Mouse (Mus musculus) testis, adult 2 months (tissue): ENCODE measurements around the gene Asic2. TPM values are rescaled to one million over a fixed set of nuclear protein-coding genes. Genes with fewer than 3 reads are reported as not detected.

Experiments used
- H3K27ac ChIP-seq: fragments of 200-500 bp; 2 replicates; pipeline ENCODE4 v1.5.1; 2012; ENCODE audit warnings: low read depth, low read length; ENCODE audit not compliant: control insufficient read depth, insufficient read depth
- H3K27me3 ChIP-seq: fragments of 200-500 bp; 2 replicates; pipeline ENCODE4 v1.6.1; 2012; ENCODE audit warnings: mild to moderate bottlenecking, low read length, moderate library complexity; ENCODE audit not compliant: control insufficient read depth, insufficient read depth
- H3K36me3 ChIP-seq: fragments of 200-500 bp; 2 replicates; pipeline ENCODE4 v1.6.1; 2012; ENCODE audit warnings: mild to moderate bottlenecking, low read length; ENCODE audit not compliant: control insufficient read depth, insufficient read depth
- H3K4me1 ChIP-seq: fragments of 200-500 bp; 2 replicates; pipeline ENCODE4 v1.6.1; 2012; ENCODE audit warnings: low read length; ENCODE audit not compliant: control insufficient read depth, insufficient read depth
- H3K4me3 ChIP-seq: fragments of 200-500 bp; 2 replicates; pipeline ENCODE4 v1.5.1; 2012; ENCODE audit warnings: low read depth, mild to moderate bottlenecking, low read length, moderate library complexity, mixed read lengths; ENCODE audit not compliant: control insufficient read depth
- CTCF ChIP-seq: fragments of 200-500 bp; IDR thresholded peaks from 2 replicates; pipeline ENCODE4 v1.5.1; 2012; ENCODE audit warnings: low read depth, mild to moderate bottlenecking, inconsistent platforms, low read length, moderate library complexity; ENCODE audit not compliant: control insufficient read depth, insufficient read depth, insufficient replicate concordance
- POLR2A ChIP-seq: fragments of 200-500 bp; IDR thresholded peaks from 2 replicates; pipeline ENCODE4 v1.6.1; 2012; ENCODE audit warnings: low read depth, mild to moderate bottlenecking, inconsistent platforms, low read length, moderate library complexity; ENCODE audit not compliant: control insufficient read depth
- polyA plus RNA-seq: library from polyadenylated mRNA; depleted of rRNA; stranded (reverse); fragments of >200 nt; gene quantifications from 2 replicates; pipeline ENCODE4 v1.2.3, GENCODE M21; 2012

Asic2 gene
- polyA plus RNA-seq, 1 experiment, result 0.41 TPM

DNA sequence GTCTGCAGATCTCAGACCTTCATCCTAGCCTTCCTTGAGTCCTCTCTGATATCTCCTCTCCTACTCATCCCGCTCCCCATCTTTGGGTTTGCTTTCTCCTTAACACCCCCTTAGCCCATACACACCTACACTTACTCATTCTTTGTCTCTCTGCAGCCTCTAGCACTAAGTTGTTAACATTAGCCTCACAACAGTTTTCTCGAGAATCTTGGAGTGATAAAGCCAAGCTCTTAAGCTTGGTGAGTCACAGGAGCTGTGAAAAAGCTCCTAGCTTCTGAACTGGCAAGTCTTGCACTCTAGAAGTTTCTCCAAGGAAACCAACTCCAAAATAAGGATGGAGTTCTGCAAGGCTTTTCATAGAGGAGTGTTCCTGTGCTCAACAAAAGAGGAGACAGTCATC is 803.4 kb downstream of the Asic2 start:
- H3K36me3 ChIP-seq, result no peaks in the 10 kb centered on the region
- TF ChIP-seq POLR2A (no peak), CTCF (no peak)
- no peak overlapping the region for H3K4me3 ChIP-seq
- H3K27ac ChIP-seq, result no peak overlapping the region
- no peaks in the 10 kb centered on the region for H3K4me1 ChIP-seq
- H3K27me3 ChIP-seq, result no peaks in the 10 kb centered on the region

DNA sequence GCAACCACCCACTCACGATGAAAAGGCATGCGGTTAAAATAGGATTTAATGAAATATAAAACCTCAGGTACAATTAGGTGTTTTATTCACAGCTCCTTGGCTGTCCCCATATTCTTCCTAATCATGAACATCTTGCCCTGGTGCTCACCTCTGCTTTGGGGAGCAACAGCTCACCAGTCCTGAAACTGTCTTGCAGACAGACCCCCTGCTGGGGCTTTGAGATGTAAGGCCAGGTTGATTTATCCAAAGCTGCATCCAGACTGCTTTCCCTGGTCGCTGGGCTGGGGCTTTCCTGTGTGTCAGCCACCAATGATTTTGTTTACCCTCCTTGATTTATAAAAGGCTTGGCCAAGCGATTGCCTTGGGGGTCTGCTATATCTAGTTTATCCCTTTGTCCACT is 805.2 kb downstream of the Asic2 start:
- no peak overlapping the region for H3K4me3 ChIP-seq

GRCm38 (mm10) chr11:81153841-81154240 is 814.4 kb downstream of the Asic2 start:
- peaks cover 2% of the 10 kb centered on the region; the same call in 1 of the 2 replicates for H3K27me3 ChIP-seq
- no peaks in the 10 kb centered on the region for H3K36me3 ChIP-seq
- peaks cover 11% of the 10 kb centered on the region for H3K4me1 ChIP-seq
- no peak overlapping the region for H3K27ac ChIP-seq
- TF ChIP-seq POLR2A (no peak), CTCF (no peak)
- no peak overlapping the region for H3K4me3 ChIP-seq

More for the DNA sequence above, 805.2 kb downstream of the Asic2 start:
- Histone ChIP-seq H3K4me1 (no peaks in the 10 kb centered on the region), H3K36me3 (no peaks in the 10 kb centered on the region), H3K27ac (no peak overlapping the region), H3K27me3 (no peaks in the 10 kb centered on the region)
- no peak for TF ChIP-seq CTCF

DNA sequence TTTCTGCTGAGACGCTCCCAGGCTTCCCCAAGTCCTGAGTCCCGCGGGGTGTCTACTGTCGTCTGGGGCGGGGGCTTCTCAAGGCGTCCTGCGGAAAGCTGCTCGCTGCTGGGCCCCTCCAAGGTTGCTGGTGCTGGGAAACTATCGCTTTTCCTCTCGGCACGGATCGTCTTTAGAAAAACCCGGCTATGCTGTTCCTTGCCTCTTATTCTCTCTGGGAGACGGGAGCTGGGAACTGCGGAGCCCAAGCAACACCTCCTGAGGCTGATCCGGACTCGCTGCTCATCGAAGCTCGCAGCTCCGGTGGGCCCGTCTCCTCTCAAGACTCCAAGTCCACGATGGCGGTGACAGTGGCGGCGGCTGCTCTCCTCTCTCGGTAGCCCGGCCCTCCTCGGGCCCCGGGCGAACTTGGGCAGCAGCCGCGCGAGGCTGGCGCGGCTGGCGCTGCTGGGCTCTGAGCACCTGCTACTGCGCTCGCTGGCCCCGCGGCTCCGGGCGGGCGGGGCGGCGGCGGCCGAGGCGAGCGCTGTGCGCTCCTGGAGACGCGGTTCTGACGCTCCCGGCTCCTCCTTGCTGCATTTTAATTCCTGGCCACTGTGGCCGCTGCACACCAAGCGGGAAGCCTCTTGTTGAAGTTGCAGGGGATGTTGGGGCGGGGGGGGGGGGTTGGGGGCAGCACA is 815.0 kb downstream of the Asic2 start:
- Histone ChIP-seq H3K27me3 (peaks cover 2% of the 10 kb centered on the region; the same call in 1 of the 2 replicates), H3K4me1 (peaks cover 11% of the 10 kb centered on the region), H3K4me3 (peak overlapping the region; percentile 11; the same call in 1 of the 2 replicates), H3K36me3 (no peaks in the 10 kb centered on the region), H3K27ac (no peak overlapping the region)
- TF ChIP-seq POLR2A (no peak), CTCF (no peak)

- no peaks in the 10 kb centered on the region for H3K36me3 ChIP-seq
- peaks cover 2% of the 10 kb centered on the region; the same call in 1 of the 2 replicates for H3K27me3 ChIP-seq
- TF ChIP-seq POLR2A, result no peak
- TF ChIP-seq CTCF, result no peak
- no peak overlapping the region for H3K27ac ChIP-seq
- peaks cover 11% of the 10 kb centered on the region for H3K4me1 ChIP-seq
- peak overlapping the region; percentile 11; the same call in 1 of the 2 replicates for H3K4me3 ChIP-seq
Observed at GRCm38 (mm10) chr11:81152460-81153160, 815.6 kb downstream of the Asic2 start.

DNA sequence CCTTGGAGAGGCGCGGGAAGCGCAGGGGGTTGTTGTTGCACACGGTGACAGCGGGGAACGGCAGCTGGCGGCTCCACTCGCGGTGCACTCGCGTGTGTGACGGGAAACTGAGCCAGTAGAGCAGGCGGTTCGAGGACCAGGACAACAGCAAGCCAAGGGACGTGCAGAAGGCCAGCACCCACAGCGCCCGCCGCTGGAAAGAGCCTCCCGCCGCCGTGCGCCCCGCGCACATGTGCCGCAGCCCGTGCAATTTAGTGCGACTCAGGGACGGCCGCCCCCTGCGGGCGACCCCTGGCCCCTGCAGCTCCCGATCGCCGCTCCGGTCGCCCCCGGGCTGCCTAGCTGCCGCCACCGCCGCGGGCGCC is 816.3 kb downstream of the Asic2 start:
- H3K27ac ChIP-seq, result no peak overlapping the region
- peak overlapping the region; percentile 5 for H3K4me3 ChIP-seq
- peaks cover 11% of the 10 kb centered on the region for H3K4me1 ChIP-seq
- no peaks in the 10 kb centered on the region for H3K36me3 ChIP-seq
- TF ChIP-seq CTCF (0 out of 2 replicates have a peak, but pooled peaks have one; percentile 12), POLR2A (no peak)
- H3K27me3 ChIP-seq, result peaks cover 2% of the 10 kb centered on the region; the same call in 1 of the 2 replicates

DNA sequence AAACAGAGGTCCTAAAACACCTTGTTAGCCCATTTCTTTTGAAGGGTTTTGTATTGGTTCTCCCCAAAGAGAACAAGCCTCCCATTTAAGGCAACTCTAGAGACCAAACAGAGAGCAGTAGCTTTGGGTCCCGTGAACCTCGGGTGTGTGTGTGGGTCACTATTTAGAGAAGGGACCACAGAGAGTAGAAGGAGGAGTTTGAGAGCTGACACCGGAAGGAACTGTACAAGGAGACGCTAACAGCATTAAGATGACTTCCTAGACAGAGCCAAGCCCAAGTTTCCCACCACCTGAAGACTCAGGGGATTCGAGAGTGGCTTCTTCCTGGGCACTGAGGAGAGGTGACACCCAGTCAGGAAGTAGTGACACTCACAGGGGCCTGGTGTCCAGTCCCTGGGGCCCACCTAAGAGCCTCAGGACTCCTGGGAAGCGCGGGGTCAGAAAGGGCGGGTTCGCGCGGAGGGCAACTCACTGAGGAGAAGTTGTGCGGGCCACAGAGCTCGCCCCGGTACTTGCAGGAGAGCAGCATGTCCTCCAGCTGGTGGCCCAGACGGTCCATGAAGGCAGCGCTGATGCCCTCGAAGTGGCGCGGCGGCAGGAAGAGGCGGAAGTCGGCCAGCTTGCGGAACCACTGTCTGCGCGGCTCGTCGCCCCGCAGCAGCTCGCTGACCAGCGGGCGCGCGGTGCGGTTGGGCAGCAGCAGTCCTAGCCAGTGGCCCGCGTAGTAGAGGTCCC is 816.8 kb downstream of the Asic2 start:
- TF ChIP-seq POLR2A, result no peak
- Histone ChIP-seq H3K4me3 (peak overlapping the region; percentile 5), H3K27ac (no peak overlapping the region), H3K36me3 (no peaks in the 10 kb centered on the region), H3K27me3 (peaks cover 2% of the 10 kb centered on the region; the same call in 1 of the 2 replicates), H3K4me1 (peaks cover 11% of the 10 kb centered on the region)
